9 mouse cellular contexts compared by ENCODE assay signal in genomic region chr5:37147536-37147935, GRCm38 (mm10).
A peak's percentile ranks its signal among the peaks of the same experiment; 100 is the strongest.
DNase-seq lines count a peak whose midpoint lies in the region; ATAC-seq and TF ChIP-seq lines count a peak whose summit lies in the region.
"Had no signal": no experiment of that assay in that cellular context is flagged by ENCODE, and none has a peak within 500 bp of the region (broad histone marks: within the 10 kb centered on the region; RNA-seq: fewer than 3 reads in every experiment).

No protein-coding gene starts in this region.

- peak; percentile 6 for DNase-seq in heart, adult 8-10 months (ENCODE audit: low spot score)
- no peak for DNase-seq in heart, postnatal 25 days (ENCODE audit: low spot score)
- peak; percentile 32 to 43 for DNase-seq in adrenal gland, adult 18-20 months (ENCODE audit: low spot score in 2 of 2)
- peak; percentile 72 for DNase-seq in embryo, embryonic 11 days
- DNase-seq in layer of hippocampus, postnatal 14 days (ENCODE audit: low spot score in 2 of 2): peak; percentile 42 to 68
- peak; percentile 24 to 80 for DNase-seq in thymus, postnatal 10 days (ENCODE audit: low spot score in 2 of 2)

- H3K9me3 ChIP-seq in midbrain, embryonic 15.5 days: no peaks in the 10 kb centered on the region
- H3K9me3 ChIP-seq: lung, embryonic 15.5 days had no signal

- peak; percentile 47 for TF ChIP-seq CTCF in C2C12 (IDR thresholded peaks at IDR 0.05; ENCODE audit: control insufficient read depth, insufficient read depth, insufficient read length)

- no peaks in the 10 kb centered on the region for H3K79me2 ChIP-seq in C2C12 (ENCODE audit: control insufficient read depth, insufficient read depth)

- no peaks in the 10 kb centered on the region for H3K4me1 ChIP-seq in midbrain, embryonic 15.5 days
- H3K4me1 ChIP-seq: lung, embryonic 15.5 days had no signal

- H3K27me3 ChIP-seq in C2C12 (ENCODE audit: control insufficient read depth, insufficient read depth, insufficient read length): peaks cover 31% of the 10 kb centered on the region
- H3K27me3 ChIP-seq in midbrain, embryonic 15.5 days (replicated peaks): no peaks in the 10 kb centered on the region
- H3K27me3 ChIP-seq: lung, embryonic 15.5 days had no signal

- ATAC-seq in midbrain, embryonic 15.5 days (replicated peaks): peak; percentile 24; the same call in 1 of the 2 replicates

- H3K27ac ChIP-seq in midbrain, embryonic 15.5 days: no peak overlapping the region
- H3K27ac ChIP-seq: lung, embryonic 15.5 days had no signal

- no peak overlapping the region for H3K4me2 ChIP-seq in midbrain, embryonic 15.5 days
- H3K4me2 ChIP-seq: lung, embryonic 15.5 days had no signal

- H3K4me3 ChIP-seq in C2C12 (ENCODE audit: insufficient read depth, poor library complexity, severe bottlenecking): no peak overlapping the region
- H3K4me3 ChIP-seq in midbrain, embryonic 15.5 days: no peak overlapping the region
- H3K4me3 ChIP-seq: lung, embryonic 15.5 days had no signal

- no peak overlapping the region for H3K9ac ChIP-seq in midbrain, embryonic 15.5 days
- H3K9ac ChIP-seq: lung, embryonic 15.5 days had no signal

- H3K36me3 ChIP-seq in C2C12 (ENCODE audit: control insufficient read depth, insufficient read depth): no peaks in the 10 kb centered on the region
- H3K36me3 ChIP-seq in midbrain, embryonic 15.5 days (replicated peaks): no peaks in the 10 kb centered on the region
- H3K36me3 ChIP-seq: lung, embryonic 15.5 days had no signal

- intact Hi-C loops in heart, postnatal 25 days (cut with DNase I): loop anchor here (5.0 kb wide), 1 partner anchor 140 kb away; no protein-coding TSS in a partner anchor

- WGBS in midbrain, embryonic 15.5 days: 15% methylated on average over 4 of the region's 4 CpGs

- no peaks in the 10 kb centered on the region for H3K79me3 ChIP-seq in C2C12 (ENCODE audit: low read depth)

- no peak overlapping the region for H3ac ChIP-seq in C2C12 (ENCODE audit: control insufficient read depth, insufficient read length, low read depth)

TF ChIP-seq in C2C12, 6 proteins besides CTCF, POLR2A, EP300 and RAD21:
- TF ChIP-seq FOSL1 (IDR thresholded peaks at IDR 0.05; ENCODE audit: insufficient read depth, low read length, poor library complexity, severe bottlenecking) (no peak), USF1 (IDR thresholded peaks at IDR 0.05; ENCODE audit: low read depth) (no peak), CEBPB (IDR thresholded peaks at IDR 0.05; ENCODE audit: low read depth) (no peak), MYOD1 (IDR thresholded peaks at IDR 0.05; ENCODE audit: control insufficient read depth, insufficient read length, low read depth) (no peak), MAX (IDR thresholded peaks at IDR 0.05) (no peak), MYOG (IDR thresholded peaks at IDR 0.05; ENCODE audit: control insufficient read depth, extremely low read depth, insufficient read length) (no peak)
